Mouse (Mus musculus) limb, embryonic 11.5 days (tissue): ENCODE data around the gene Ipo11. TPM values are rescaled to one million over a fixed set of nuclear protein-coding genes. Genes with fewer than 3 reads are reported as not detected.
"Not testable (repeated sequence)": the region's sequence is repeated elsewhere in the genome, so short reads cannot be mapped to it uniquely, and the experiment has no call there.

ENCODE experiments used
- ATAC-seq: fragments of 200-750 bp; cut with Nextera tagmentation; 2 replicates; pipeline ENCODE4 v1.8.0; 2017; ENCODE audit warnings: low read depth; ENCODE audit not compliant: insufficient number of reproducible peaks, low FRiP score, low TSS enrichment
- DNase-seq: peaks from one replicate; pipeline ENCODE4 v3.0.0-alpha.2; 2015; ENCODE audit warnings: low spot score
- H3K27ac ChIP-seq: fragments of 300-500 bp; sonication (generic); replicated peaks from 2 replicates; pipeline ENCODE4 v1.5.1; 2014; ENCODE audit warnings: low read depth, mild to moderate bottlenecking, low read length
- H3K27me3 ChIP-seq: fragments of 300-500 bp; sonication (generic); 2 replicates; pipeline ENCODE4 v1.6.1; 2014; ENCODE audit warnings: mild to moderate bottlenecking, low read length, mixed read lengths; ENCODE audit not compliant: control insufficient read depth, insufficient read depth
- H3K36me3 ChIP-seq: fragments of 300-500 bp; sonication (generic); 2 replicates; pipeline ENCODE4 v1.6.1; 2014; ENCODE audit warnings: mild to moderate bottlenecking, low read length, moderate library complexity, mixed read lengths; ENCODE audit not compliant: control insufficient read depth, insufficient read depth
- H3K4me1 ChIP-seq: fragments of 300-500 bp; sonication (generic); 2 replicates; pipeline ENCODE4 v1.6.1; 2014; ENCODE audit warnings: low read length, mixed read lengths; ENCODE audit not compliant: control insufficient read depth, insufficient read depth
- H3K4me2 ChIP-seq: fragments of 300-500 bp; sonication (generic); 2 replicates; pipeline ENCODE4 v1.6.1; 2014; ENCODE audit warnings: low read depth, mild to moderate bottlenecking, moderate library complexity; ENCODE audit not compliant: severe bottlenecking
- H3K4me3 ChIP-seq: fragments of 300-500 bp; sonication (generic); 2 replicates; pipeline ENCODE4 v1.5.1; 2014; ENCODE audit warnings: low read depth, low read length
- H3K9ac ChIP-seq: fragments of 300-500 bp; sonication (generic); 2 replicates; pipeline ENCODE4 v1.6.1; 2014; ENCODE audit warnings: mild to moderate bottlenecking, low read length
- H3K9me3 ChIP-seq: fragments of 300-500 bp; sonication (generic); 2 replicates; pipeline ENCODE4 v1.6.1; 2016; ENCODE audit warnings: low read length; ENCODE audit not compliant: control insufficient read depth
- WGBS: fragments of 180-500 bp; shearing (Covaris S2); extraction: QIAGEN DNeasy Blood & Tissue Kit; methylation state at CpG from one replicate; pipeline ENCODE4 v1.1.7; 2014; 5-methylcytosine and 5-hydroxymethylcytosine counted together
- polyA plus RNA-seq: library from polyadenylated mRNA; unstranded; fragments of >200 nt; fragmentation: Nextera tagmentation; extraction: Ambion mirVana; gene quantifications from 2 replicates; pipeline ENCODE4 v1.2.1, GENCODE M21; 2014

The Ipo11 gene
- polyA plus RNA-seq, 1 experiment from 2014 or later = 69.2 TPM

DNA sequence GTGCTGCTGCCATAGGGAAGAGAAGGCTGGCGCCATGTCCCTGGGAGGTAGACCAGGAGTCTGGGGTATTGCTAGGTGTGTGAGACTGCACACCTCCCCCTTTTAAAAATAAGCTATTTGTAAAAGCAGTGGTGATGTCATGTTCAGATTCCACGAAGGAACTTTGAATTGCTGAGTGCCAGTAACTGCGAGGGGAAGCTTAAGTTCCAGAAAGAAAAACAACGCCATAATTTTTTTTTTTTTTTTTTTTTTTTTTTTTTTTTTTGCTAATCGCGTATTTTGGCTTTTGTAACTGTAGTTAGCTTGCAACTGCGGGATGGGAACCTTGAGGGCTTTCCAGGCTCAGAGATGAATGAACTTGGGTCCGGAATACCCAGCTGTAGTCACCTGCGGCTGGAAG, 8.8 kb upstream of the Ipo11 start:
- Histone ChIP-seq H3K9me3 (no peaks in the 10 kb centered on the region), H3K36me3 (no peaks in the 10 kb centered on the region), H3K9ac (no peak overlapping the region), H3K4me2 (no peak overlapping the region), H3K27me3 (no peaks in the 10 kb centered on the region), H3K4me3 (no peak overlapping the region), H3K27ac (no peak overlapping the region), H3K4me1 (no peaks in the 10 kb centered on the region)
- no peak for ATAC-seq
- DNase-seq = no peak
- WGBS = 89% methylated on average over 9 of the region's 9 CpGs

GRCm38 (mm10) chr13:106942721-106943120, 6.0 kb upstream of the Ipo11 start:
- H3K27me3 ChIP-seq = no peaks in the 10 kb centered on the region
- DNase-seq (no peak), ATAC-seq (no peak)
- no peak overlapping the region for H3K27ac ChIP-seq
- no peaks in the 10 kb centered on the region for H3K4me1 ChIP-seq
- H3K9me3 ChIP-seq = no peaks in the 10 kb centered on the region
- H3K36me3 ChIP-seq = no peaks in the 10 kb centered on the region
- H3K4me2 ChIP-seq = no peak overlapping the region
- WGBS = 92% methylated on average over 1 of the region's 1 CpGs
- H3K4me3 ChIP-seq = no peak overlapping the region
- no peak overlapping the region for H3K9ac ChIP-seq

DNA sequence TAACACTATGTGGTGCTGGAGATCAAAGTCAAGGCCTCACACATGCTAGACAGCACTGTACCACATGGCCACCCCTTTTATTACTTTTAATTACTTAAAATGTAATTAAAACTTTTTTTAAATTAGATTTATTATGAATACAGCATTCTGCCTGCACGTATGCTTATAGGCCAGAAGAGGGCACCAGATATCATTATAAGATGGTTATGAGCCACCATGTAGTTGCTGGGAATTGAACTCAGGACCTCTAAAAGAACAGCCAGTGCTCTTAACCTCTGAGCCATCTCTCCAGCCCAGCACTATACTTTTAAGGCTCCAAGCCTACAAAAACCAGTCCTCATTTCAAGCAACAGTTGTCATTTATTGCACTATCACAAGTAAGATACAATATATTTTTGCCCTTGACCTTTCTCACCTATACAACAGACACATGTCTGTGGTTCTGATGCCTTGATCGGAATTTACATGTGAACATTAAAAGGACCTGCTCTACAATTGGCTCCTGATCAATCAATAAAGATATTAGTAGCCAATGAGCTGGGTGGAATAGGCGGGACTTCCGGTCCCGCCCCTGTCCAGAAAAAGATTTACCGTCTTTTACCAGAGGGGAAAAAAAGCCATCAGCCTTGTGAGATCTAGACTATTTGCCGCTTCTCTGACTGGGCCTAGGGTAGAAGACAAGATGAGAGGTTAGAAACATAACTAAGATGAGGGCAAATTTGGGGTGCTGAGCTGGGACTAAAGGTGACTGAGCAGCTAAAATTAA, 4.6 kb upstream of the Ipo11 start:
- no peak overlapping the region for H3K9ac ChIP-seq
- no peaks in the 10 kb centered on the region for H3K27me3 ChIP-seq
- no peak overlapping the region for H3K4me3 ChIP-seq
- no peak for ATAC-seq
- H3K36me3 ChIP-seq = no peaks in the 10 kb centered on the region
- no peaks in the 10 kb centered on the region for H3K9me3 ChIP-seq
- no peak overlapping the region for H3K4me2 ChIP-seq
- no peaks in the 10 kb centered on the region for H3K4me1 ChIP-seq
- 22% methylated on average over 7 of the region's 7 CpGs for WGBS
- no peak overlapping the region for H3K27ac ChIP-seq
- peak; percentile 45 for DNase-seq

DNA sequence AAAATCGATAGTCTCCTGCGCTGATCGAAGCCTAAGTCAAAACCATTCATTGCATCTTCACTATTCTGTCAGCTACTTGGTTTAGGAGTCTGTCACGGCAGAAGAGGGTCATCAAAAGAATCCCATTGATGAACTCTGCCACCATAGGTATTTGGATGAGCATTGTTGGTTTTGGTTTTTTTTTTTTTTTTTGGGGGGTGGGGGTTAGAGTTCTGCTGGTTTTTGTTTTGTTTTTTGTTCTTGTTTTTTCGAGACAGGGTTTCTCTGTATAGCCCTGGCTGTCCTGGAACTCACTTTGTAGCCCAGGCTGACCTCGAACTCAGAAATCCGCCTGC, 347 bp upstream of the Ipo11 start:
- ATAC-seq = no peak

DNA sequence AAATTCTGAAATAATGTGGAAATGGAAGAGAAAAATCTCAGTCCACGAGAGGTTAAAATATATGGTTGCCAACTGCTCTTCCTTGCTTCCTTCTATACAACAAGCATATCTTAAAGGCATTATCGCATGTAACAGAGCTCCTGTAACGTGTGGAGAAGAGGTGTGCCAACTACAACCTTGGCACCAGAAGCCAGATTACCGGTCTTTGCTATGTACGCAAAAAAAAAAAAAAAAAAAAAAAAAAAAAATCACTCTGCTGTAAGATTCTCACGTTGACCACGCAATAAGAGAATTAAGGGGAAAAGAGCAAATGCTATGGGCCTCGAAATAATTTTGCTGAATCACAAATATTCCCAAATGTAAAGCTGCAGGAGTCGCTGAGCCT, 895 bp downstream of the Ipo11 start:
- H3K9ac ChIP-seq = no peak overlapping the region; the same call in 1 of the 2 replicates
- DNase-seq = no peak

More for the DNA sequence above, 347 bp upstream of the Ipo11 start:
- H3K4me1 ChIP-seq = no peaks in the 10 kb centered on the region
- H3K36me3 ChIP-seq = no peaks in the 10 kb centered on the region
- peak overlapping the region; percentile 90 for H3K4me3 ChIP-seq
- 24% methylated on average over 7 of the region's 7 CpGs for WGBS
- no peak overlapping the region for H3K27ac ChIP-seq
- DNase-seq = no peak
- no peaks in the 10 kb centered on the region for H3K27me3 ChIP-seq
- no peak overlapping the region for H3K9ac ChIP-seq
- H3K9me3 ChIP-seq = no peaks in the 10 kb centered on the region
- H3K4me2 ChIP-seq = peak overlapping the region; percentile 52; the same call in 1 of the 2 replicates

DNA sequence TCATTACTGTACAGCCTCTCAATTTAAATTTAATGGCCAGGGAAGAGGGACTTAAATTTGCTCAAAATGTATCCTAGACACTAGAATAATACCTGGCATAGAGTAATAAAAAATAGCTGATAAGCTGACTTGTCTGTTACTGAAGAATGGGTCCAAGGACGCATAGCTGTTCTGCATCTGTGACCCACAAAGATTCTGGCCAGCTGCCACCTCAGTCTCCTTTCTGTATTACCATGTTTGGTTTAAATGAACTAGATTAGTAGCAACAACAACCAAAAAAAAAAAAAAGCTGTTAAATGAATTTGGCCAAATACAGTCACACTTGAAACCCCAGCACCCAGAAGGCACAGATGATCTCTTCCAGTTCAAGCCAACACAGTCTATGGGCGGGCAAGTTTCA, 7.6 kb downstream of the Ipo11 start:
- Histone ChIP-seq H3K27me3 (no peaks in the 10 kb centered on the region), H3K9me3 (no peaks in the 10 kb centered on the region), H3K4me1 (no peaks in the 10 kb centered on the region), H3K27ac (no peak overlapping the region), H3K4me3 (no peak overlapping the region), H3K9ac (no peak overlapping the region), H3K36me3 (peaks cover 4% of the 10 kb centered on the region), H3K4me2 (no peak overlapping the region)
- ATAC-seq (no peak), DNase-seq (no peak)
- 96% methylated on average over 2 of the region's 2 CpGs for WGBS

More for the DNA sequence above, 895 bp downstream of the Ipo11 start:
- no peaks in the 10 kb centered on the region for H3K36me3 ChIP-seq
- H3K27me3 ChIP-seq = no peaks in the 10 kb centered on the region
- H3K4me2 ChIP-seq = peak overlapping the region; percentile 52
- no peaks in the 10 kb centered on the region for H3K9me3 ChIP-seq
- no peak overlapping the region for H3K27ac ChIP-seq
- peak overlapping the region; percentile 90 for H3K4me3 ChIP-seq
- no peak for ATAC-seq
- 11% methylated on average over 9 of the region's 9 CpGs for WGBS
- no peaks in the 10 kb centered on the region for H3K4me1 ChIP-seq

DNA sequence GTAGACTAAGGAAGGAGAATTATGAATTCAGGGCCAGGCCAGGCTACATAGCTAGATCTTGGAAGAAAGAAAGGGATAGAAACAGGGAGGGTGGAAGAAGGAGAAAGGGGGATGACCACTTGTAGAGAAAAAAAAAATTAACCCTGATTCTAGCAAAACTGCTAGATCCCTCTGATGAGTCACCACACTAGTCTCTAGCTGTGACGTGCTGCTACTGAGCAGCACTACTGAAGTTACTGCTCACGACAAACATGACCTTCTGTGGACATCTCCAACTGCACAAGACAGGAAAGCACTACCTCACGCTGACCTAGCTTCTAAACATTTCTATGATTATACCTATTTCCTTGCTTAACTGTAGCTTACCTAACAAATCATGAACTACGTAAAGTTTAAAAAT, 8.5 kb downstream of the Ipo11 start:
- Histone ChIP-seq H3K9ac (no peak overlapping the region), H3K9me3 (no peaks in the 10 kb centered on the region), H3K4me2 (no peak overlapping the region), H3K4me3 (no peak overlapping the region), H3K27me3 (no peaks in the 10 kb centered on the region), H3K36me3 (peaks cover 4% of the 10 kb centered on the region), H3K27ac (no peak overlapping the region), H3K4me1 (no peaks in the 10 kb centered on the region)
- DNase-seq (no peak), ATAC-seq (no peak)
- WGBS = 97% methylated on average over 4 of the region's 4 CpGs

GRCm38 (mm10) chr13:106925921-106926320, 10.8 kb downstream of the Ipo11 start:
- not testable (repeated sequence) for H3K9ac ChIP-seq, H3K4me3 ChIP-seq, H3K27me3 ChIP-seq, H3K9me3 ChIP-seq, H3K4me2 ChIP-seq, DNase-seq, H3K4me1 ChIP-seq, H3K27ac ChIP-seq, ATAC-seq
- H3K36me3 ChIP-seq = peaks cover 11% of the 10 kb centered on the region
- 94% methylated on average over 3 of the region's 3 CpGs for WGBS
